Mouse (Mus musculus) megakaryocyte progenitor cell, adult 5-6 weeks (primary cell): ENCODE data around the gene Pip5kl1. TPM values are rescaled to one million over a fixed set of nuclear protein-coding genes. Genes with fewer than 3 reads are reported as not detected.

Experiments used
- total RNA-seq, 2 experiments: library from RNA; stranded (forward) in 1 of 2; stranded (reverse) in 1 of 2; fragments of 157-497, 149-512 nt in 1 of 2; fragments of 200-1000 nt in 1 of 2; gene quantifications; 2 replicates each; pipeline versions ENCODE4 v1.2.3 to v1.2.4; 2015 to 2017

The Pip5kl1 gene
- total RNA-seq, 2 experiments from 2014 or later = not detected

Other genes starting within 250 kb of the Pip5kl1 start
- 59.9 and 69.0 TPM in 2 replicates for gene Ciz1, start 222.5 kb upstream of the Pip5kl1 start, total RNA-seq (2015)
- 46.6 and 55.3 TPM in 2 replicates for gene Ciz1, start 222.5 kb upstream of the Pip5kl1 start, total RNA-seq (2017)
- gene Dnm1, start 221.5 kb upstream of the Pip5kl1 start, total RNA-seq (2015) = not detected in 2 replicates
- not detected in 2 replicates for gene Dnm1, start 221.5 kb upstream of the Pip5kl1 start, total RNA-seq (2017)
- 15.3 and 18.1 TPM in 2 replicates for gene 1110008P14Rik, start 192.9 kb upstream of the Pip5kl1 start, total RNA-seq (2015)
- gene 1110008P14Rik, start 192.9 kb upstream of the Pip5kl1 start, total RNA-seq (2017) = 8.0 and 15.4 TPM in 2 replicates
- 437 and 498 TPM in 2 replicates for gene Lcn2, start 186.5 kb upstream of the Pip5kl1 start, total RNA-seq (2015)
- gene Lcn2, start 186.5 kb upstream of the Pip5kl1 start, total RNA-seq (2017) = 53.7 and 107 TPM in 2 replicates
- gene Ptges2, start 178.9 kb upstream of the Pip5kl1 start, total RNA-seq (2015) = 6.3 and 12.1 TPM in 2 replicates
- gene Ptges2, start 178.9 kb upstream of the Pip5kl1 start, total RNA-seq (2017) = 9.5 and 10.6 TPM in 2 replicates
- 1.5 and 1.9 TPM in 2 replicates for gene Naif1, start 124.3 kb upstream of the Pip5kl1 start, total RNA-seq (2015)
- gene Naif1, start 124.3 kb upstream of the Pip5kl1 start, total RNA-seq (2017) = 3.5 TPM in 2 replicates
- 5.2 and 6.4 TPM in 2 replicates for gene Slc25a25, start 123.4 kb upstream of the Pip5kl1 start, total RNA-seq (2015)
- gene Slc25a25, start 123.4 kb upstream of the Pip5kl1 start, total RNA-seq (2017) = 10.7 and 11.5 TPM in 2 replicates
- 1.9 and 2.9 TPM in 2 replicates for gene Fam102a, start 39.5 kb upstream of the Pip5kl1 start, total RNA-seq (2015)
- gene Fam102a, start 39.5 kb upstream of the Pip5kl1 start, total RNA-seq (2017) = 1.9 and 2.2 TPM in 2 replicates
- 76.6 and 87.2 TPM in 2 replicates for gene Dpm2, start 3.9 kb upstream of the Pip5kl1 start, total RNA-seq (2015)
- gene Dpm2, start 3.9 kb upstream of the Pip5kl1 start, total RNA-seq (2017) = 26.5 and 32.3 TPM in 2 replicates
- not detected in 2 replicates for gene 9430097D07Rik, start 887 bp downstream of the Pip5kl1 start, total RNA-seq (2015)
- gene 9430097D07Rik, start 887 bp downstream of the Pip5kl1 start, total RNA-seq (2017) = not detected in 2 replicates
- 26.2 and 33.1 TPM in 2 replicates for gene St6galnac4, start 12.3 kb downstream of the Pip5kl1 start, total RNA-seq (2015)
- 38.7 and 40.4 TPM in 2 replicates for gene St6galnac4, start 12.3 kb downstream of the Pip5kl1 start, total RNA-seq (2017)
- gene St6galnac6, start 24.9 kb downstream of the Pip5kl1 start, total RNA-seq (2015) = 7.9 and 9.4 TPM in 2 replicates
- 19.0 and 24.4 TPM in 2 replicates for gene St6galnac6, start 24.9 kb downstream of the Pip5kl1 start, total RNA-seq (2017)
- 0.12 and 1.8 TPM in 2 replicates for gene Ak1, start 47.0 kb downstream of the Pip5kl1 start, total RNA-seq (2015)
- 0.12 and 0.14 TPM in 2 replicates for gene Ak1, start 47.0 kb downstream of the Pip5kl1 start, total RNA-seq (2017)
- 14.7 and 15.5 TPM in 2 replicates for gene Eng, start 71.8 kb downstream of the Pip5kl1 start, total RNA-seq (2015)
- gene Eng, start 71.8 kb downstream of the Pip5kl1 start, total RNA-seq (2017) = 6.9 and 8.5 TPM in 2 replicates
- 18.0 and 19.1 TPM in 2 replicates for gene Fpgs, start 129.3 kb downstream of the Pip5kl1 start, total RNA-seq (2015)
- 20.7 and 27.4 TPM in 2 replicates for gene Fpgs, start 129.3 kb downstream of the Pip5kl1 start, total RNA-seq (2017)
- 63.4 and 79.2 TPM in 2 replicates for gene Cdk9, start 138.3 kb downstream of the Pip5kl1 start, total RNA-seq (2015)
- gene Cdk9, start 138.3 kb downstream of the Pip5kl1 start, total RNA-seq (2017) = 39.3 and 42.5 TPM in 2 replicates
- 18.2 and 19.9 TPM in 2 replicates for gene Sh2d3c, start 146.3 kb downstream of the Pip5kl1 start, total RNA-seq (2015)
- 10.3 and 10.7 TPM in 2 replicates for gene Sh2d3c, start 146.3 kb downstream of the Pip5kl1 start, total RNA-seq (2017)
- gene 6330409D20Rik, start 166.2 kb downstream of the Pip5kl1 start, total RNA-seq (2015) = not detected in 2 replicates
- gene 6330409D20Rik, start 166.2 kb downstream of the Pip5kl1 start, total RNA-seq (2017) = not detected in 2 replicates
- 25.1 and 26.7 TPM in 2 replicates for gene Tor2a, start 182.4 kb downstream of the Pip5kl1 start, total RNA-seq (2015)
- 16.2 and 24.5 TPM in 2 replicates for gene Tor2a, start 182.4 kb downstream of the Pip5kl1 start, total RNA-seq (2017)
- gene Ttc16, start 200.8 kb downstream of the Pip5kl1 start, total RNA-seq (2015) = 0.12 TPM in 1 of 2 replicates, not detected in the other
- 0.41 TPM in 1 of 2 replicates, not detected in the other for gene Ttc16, start 200.8 kb downstream of the Pip5kl1 start, total RNA-seq (2017)
- 2.7 and 2.9 TPM in 2 replicates for gene Ptrh1, start 201.0 kb downstream of the Pip5kl1 start, total RNA-seq (2015)
- 1.4 TPM in 2 replicates for gene Ptrh1, start 201.0 kb downstream of the Pip5kl1 start, total RNA-seq (2017)
- gene Cfap157, start 209.6 kb downstream of the Pip5kl1 start, total RNA-seq (2015) = not detected in 2 replicates
- not detected in 2 replicates for gene Cfap157, start 209.6 kb downstream of the Pip5kl1 start, total RNA-seq (2017)